Mouse (Mus musculus) heart, embryonic 15.5 days (tissue): ENCODE data around the gene Slc22a2. TPM values are rescaled to one million over a fixed set of nuclear protein-coding genes. Genes with fewer than 3 reads are reported as not detected.

Source experiments
- polyA plus RNA-seq: library from polyadenylated mRNA; unstranded; fragments of >200 nt; fragmentation: Nextera tagmentation; extraction: Ambion mirVana; gene quantifications from 2 replicates; pipeline ENCODE4 v1.2.1, GENCODE M21; 2015

The Slc22a2 gene
- polyA plus RNA-seq, 1 experiment from 2014 or later, result not detected

Other genes with a start within 250 kb of the Slc22a2 start
- 0.16 and 2.0 TPM in 2 replicates for gene Plg, start 205.5 kb upstream of the Slc22a2 start, polyA plus RNA-seq
- 0.45 and 1.9 TPM in 2 replicates for gene Slc22a3, start 76.4 kb upstream of the Slc22a2 start, polyA plus RNA-seq
- gene Slc22a1, start 91.7 kb downstream of the Slc22a2 start, polyA plus RNA-seq, result 30.5 and 51.0 TPM in 2 replicates
- gene Igf2r, start 185.5 kb downstream of the Slc22a2 start, polyA plus RNA-seq, result 121 and 127 TPM in 2 replicates